Mouse (Mus musculus) activated CD4-positive, CD25-positive, alpha-beta regulatory T cell (primary cell): ENCODE data around the gene Nat8f4. TPM values are rescaled to one million over a fixed set of nuclear protein-coding genes. Genes with fewer than 3 reads are reported as not detected.

ENCODE experiments used
- polyA plus RNA-seq, 2 experiments: library from polyadenylated mRNA; unstranded; fragments of 100-300 nt; shearing (Covaris generic); gene quantifications; one replicate each; pipeline ENCODE4 v1.2.1; 2017

The Nat8f4 gene
- 1 to 10 TPM; 6.4 to 7.2 TPM for polyA plus RNA-seq

GRCm38 (mm10) chr6:85904642-85905061, at the start of gene Nat8f4:
Gene Nat8f4, minus strand, starts transcription at chr6:85904884.

GRCm38 (mm10) chr6:85915539-85916513, 11.1 kb upstream of the Nat8f4 start, which contains the start of gene Nat8f1:
Gene Nat8f1, minus strand, starts transcription at chr6:85915687.

GRCm38 (mm10) chr6:85911587-85911986, 6.9 kb upstream of the Nat8f4 start, which contains the start of gene Tprkb:
Gene Tprkb, plus strand, starts transcription at chr6:85911865.

GRCm38 (mm10) chr6:85869006-85869405, 35.7 kb downstream of the Nat8f4 start, which contains the start of gene Nat8f2:
Gene Nat8f2, minus strand, starts transcription at chr6:85869158.

Other genes starting within 250 kb of the Nat8f4 start
- gene Nat8f7, start 191.7 kb downstream of the Nat8f4 start, polyA plus RNA-seq = not detected
- gene Nat8f3, start 139.1 kb downstream of the Nat8f4 start, polyA plus RNA-seq = under 1 TPM in 1 of 2 experiments, not detected in 1; 0.39 TPM
- under 1 TPM in 1 of 2 experiments, not detected in 1; 0.31 TPM for gene Nat8f6, start 83.9 kb downstream of the Nat8f4 start, polyA plus RNA-seq
- gene Nat8f5, start 83.9 kb downstream of the Nat8f4 start, polyA plus RNA-seq = not detected
- gene Nat8, start 72.8 kb downstream of the Nat8f4 start, polyA plus RNA-seq = not detected
- gene Nat8f2, start 35.7 kb downstream of the Nat8f4 start, polyA plus RNA-seq = under 1 TPM in 1 of 2 experiments, not detected in 1; 0.25 TPM
- gene Tprkb, start 7.0 kb upstream of the Nat8f4 start, polyA plus RNA-seq = 10 to 100 TPM; 49.9 to 56.6 TPM
- gene Nat8f1, start 10.8 kb upstream of the Nat8f4 start, polyA plus RNA-seq = 10 to 100 TPM; 10.8 to 11.4 TPM
- gene Dusp11, start 56.8 kb upstream of the Nat8f4 start, polyA plus RNA-seq = 100 to 1,000 TPM; 154 to 179 TPM
- gene Figla, start 111.3 kb upstream of the Nat8f4 start, polyA plus RNA-seq = under 1 TPM in 1 of 2 experiments, not detected in 1; 0.36 TPM
- gene Add2, start 123.8 kb upstream of the Nat8f4 start, polyA plus RNA-seq = under 1 TPM; 0.38 to 0.64 TPM